Mouse (Mus musculus): Measurements from ENCODE around the gene Rbm20. TPM values are rescaled to one million over a fixed set of nuclear protein-coding genes. Genes with fewer than 3 reads are reported as not detected.

Rbm20 gene
- total and polyA plus RNA-seq, 3 experiments, result 143 to 231 (median 194) TPM

DNA sequence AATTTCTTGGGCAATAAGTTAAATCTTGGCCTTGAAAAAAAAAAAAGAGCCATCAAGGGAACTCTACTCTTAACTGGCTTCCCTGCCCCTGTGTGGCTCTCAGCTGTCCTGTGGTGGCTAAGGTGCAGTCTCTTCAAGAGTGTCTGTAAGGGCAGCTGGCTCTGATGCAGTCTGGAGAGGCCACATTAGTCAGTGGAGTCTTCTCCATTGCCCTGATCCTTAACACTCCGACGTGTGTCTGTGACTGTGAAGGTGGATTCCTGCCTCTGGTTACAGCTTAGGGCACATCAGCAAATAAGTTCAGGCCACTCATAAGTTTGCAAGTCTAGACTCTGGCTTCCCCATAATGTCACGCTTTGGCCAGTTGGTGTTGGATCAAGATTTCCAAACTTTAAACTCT, 108.2 kb downstream of the Rbm20 start:
- H3K4me1 ChIP-seq (ENCODE audit: control insufficient read depth, insufficient read depth, low read length), result peaks cover 9% of the 10 kb centered on the region
- intact Hi-C loops (cut with DNase I), result no loop called here
- no peak overlapping the region for H3K4me3 ChIP-seq
- no peak for DNase-seq
- TF ChIP-seq POLR2A (IDR thresholded peaks at IDR 0.05; ENCODE audit: insufficient read depth, low read depth, low read length), result no peak
- no peak overlapping the region for H3K27ac ChIP-seq
- H3K79me2 ChIP-seq (replicated peaks; ENCODE audit: control insufficient read depth, insufficient read depth, low read length), result no peaks in the 10 kb centered on the region
- peaks cover 9% of the 10 kb centered on the region for H3K36me3 ChIP-seq (ENCODE audit: control insufficient read depth, insufficient read depth, low read length)
- WGBS, result 70% methylated on average over 3 of the region's 3 CpGs
- H3K27me3 ChIP-seq (ENCODE audit: control insufficient read depth, insufficient read depth, low read length), result no peaks in the 10 kb centered on the region
- H3K9ac ChIP-seq (ENCODE audit: low read depth, low read length), result no peak overlapping the region

DNA sequence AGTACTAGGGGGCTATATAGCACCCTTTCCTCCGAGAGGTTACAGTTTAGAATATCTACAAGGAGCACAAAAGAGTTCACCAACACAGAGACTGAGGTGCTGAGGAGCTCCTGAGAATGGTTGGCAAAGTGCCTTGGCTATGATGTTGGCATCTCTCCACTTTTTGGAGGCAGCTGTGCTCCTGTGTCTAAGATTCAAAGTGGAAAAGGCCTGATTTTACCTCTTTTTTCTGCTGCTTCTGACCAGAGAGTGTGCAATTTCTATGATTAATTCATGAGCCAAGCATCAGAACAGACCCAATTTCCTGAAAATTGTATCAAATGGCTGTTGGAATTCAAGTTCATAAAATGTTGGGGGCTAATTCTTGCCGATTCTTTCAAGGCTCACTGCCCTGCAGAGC, 109.1 kb downstream of the Rbm20 start:
- no peaks in the 10 kb centered on the region for H3K79me2 ChIP-seq (replicated peaks; ENCODE audit: control insufficient read depth, insufficient read depth, low read length)

DNA sequence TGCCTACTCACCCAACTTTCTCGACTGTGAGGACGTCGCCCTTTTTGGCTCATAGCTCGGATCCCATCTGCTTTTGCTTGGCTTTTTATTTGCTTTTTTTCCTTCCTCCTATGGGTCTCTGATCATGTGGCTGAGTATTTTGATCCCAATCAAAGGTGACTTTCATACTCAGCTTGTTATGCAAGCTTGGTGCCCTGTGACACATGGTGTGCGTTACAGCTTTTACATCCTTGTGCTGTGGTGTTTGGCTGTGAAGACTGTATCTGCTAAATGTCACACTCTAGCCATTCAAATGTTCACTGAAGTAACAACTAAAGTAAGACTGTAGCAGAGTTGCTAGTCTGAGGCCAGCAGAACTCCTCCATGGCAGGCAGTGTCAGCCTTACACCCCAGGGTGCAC, 109.7 kb downstream of the Rbm20 start:
- H3K9ac ChIP-seq (ENCODE audit: low read depth, low read length), result no peak overlapping the region
- DNase-seq, result no peak
- WGBS, result 60% methylated on average over 5 of the region's 5 CpGs
- H3K36me3 ChIP-seq (ENCODE audit: control insufficient read depth, insufficient read depth, low read length), result peaks cover 9% of the 10 kb centered on the region
- no peak for TF ChIP-seq POLR2A (IDR thresholded peaks at IDR 0.05; ENCODE audit: insufficient read depth, low read depth, low read length)
- no peak for TF ChIP-seq CTCF (IDR thresholded peaks at IDR 0.05)
- no peak for TF ChIP-seq EP300 (IDR thresholded peaks at IDR 0.05; ENCODE audit: insufficient read depth, low read depth, low read length)
- intact Hi-C loops (cut with DNase I), result no loop called here
- H3K27ac ChIP-seq, result peak overlapping the region; percentile 26
- no peak overlapping the region for H3K4me3 ChIP-seq
- H3K27me3 ChIP-seq (ENCODE audit: control insufficient read depth, insufficient read depth, low read length), result no peaks in the 10 kb centered on the region
- no peaks in the 10 kb centered on the region for H3K79me2 ChIP-seq (replicated peaks; ENCODE audit: control insufficient read depth, insufficient read depth, low read length)
- peaks cover 7% of the 10 kb centered on the region; the same call in 1 of the 2 replicates for H3K4me1 ChIP-seq (ENCODE audit: control insufficient read depth, insufficient read depth, low read length)

More for the DNA sequence above, 109.1 kb downstream of the Rbm20 start:
- Histone ChIP-seq H3K9ac (ENCODE audit: low read depth, low read length) (no peak overlapping the region), H3K4me3 (no peak overlapping the region), H3K27me3 (ENCODE audit: control insufficient read depth, insufficient read depth, low read length) (no peaks in the 10 kb centered on the region), H3K27ac (peak overlapping the region; percentile 26), H3K4me1 (ENCODE audit: control insufficient read depth, insufficient read depth, low read length) (peaks cover 5% of the 10 kb centered on the region; the same call in 1 of the 2 replicates), H3K36me3 (ENCODE audit: control insufficient read depth, insufficient read depth, low read length) (peaks cover 9% of the 10 kb centered on the region)
- DNase-seq, result no peak
- TF ChIP-seq CTCF (IDR thresholded peaks at IDR 0.05) (no peak), POLR2A (IDR thresholded peaks at IDR 0.05; ENCODE audit: insufficient read depth, low read depth, low read length) (no peak), EP300 (IDR thresholded peaks at IDR 0.05; ENCODE audit: insufficient read depth, low read depth, low read length) (no peak)
- intact Hi-C loops (cut with DNase I), result no loop called here
- WGBS, result 32% methylated on average over 2 of the region's 2 CpGs

DNA sequence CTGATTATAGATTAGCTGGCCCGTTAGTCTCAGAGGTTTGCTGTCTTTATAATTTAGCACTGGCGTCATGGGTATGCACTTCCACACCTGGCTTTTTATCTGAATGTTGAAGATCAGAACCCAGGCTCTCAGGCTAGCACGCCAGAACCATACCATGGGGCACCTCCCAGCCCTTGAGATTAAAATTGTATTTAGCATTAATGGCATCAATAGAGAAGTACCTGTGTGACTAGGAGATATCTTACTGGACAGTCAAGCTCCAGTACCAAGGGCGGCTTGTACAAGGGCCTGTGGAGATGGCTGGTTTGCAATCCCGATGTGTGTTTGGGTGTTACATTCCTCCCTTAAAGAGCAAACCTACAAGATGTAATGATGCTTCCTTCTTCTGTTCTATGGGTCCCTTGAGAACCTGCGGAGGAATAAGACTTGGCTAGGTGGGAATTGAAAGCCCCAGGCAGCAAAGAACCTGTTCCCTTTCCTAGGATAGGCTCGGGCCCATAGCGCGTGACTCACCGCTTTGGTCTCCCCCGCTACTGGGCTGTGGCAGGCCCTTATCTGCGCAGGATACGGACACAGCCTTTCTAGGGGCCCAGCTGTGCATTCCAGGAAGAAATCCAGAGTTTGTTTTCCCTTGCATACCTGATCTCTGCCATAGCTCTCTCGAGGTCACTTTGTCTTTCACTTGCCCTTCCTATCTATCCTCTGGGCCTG, 111.7 kb downstream of the Rbm20 start:
- Histone ChIP-seq H3K36me3 (ENCODE audit: control insufficient read depth, insufficient read depth, low read length) (peaks cover 9% of the 10 kb centered on the region), H3K27ac (peak overlapping the region; percentile 27), H3K79me2 (replicated peaks; ENCODE audit: control insufficient read depth, insufficient read depth, low read length) (no peaks in the 10 kb centered on the region), H3K4me1 (ENCODE audit: control insufficient read depth, insufficient read depth, low read length) (peaks cover 9% of the 10 kb centered on the region; the same call in 1 of the 2 replicates), H3K9ac (ENCODE audit: low read depth, low read length) (no peak overlapping the region), H3K4me3 (no peak overlapping the region), H3K27me3 (ENCODE audit: control insufficient read depth, insufficient read depth, low read length) (no peaks in the 10 kb centered on the region)
- peak in 1 of 2 experiments; percentile 22 for DNase-seq
- intact Hi-C loops (cut with DNase I), result no loop called here
- WGBS, result 33% methylated on average over 14 of the region's 14 CpGs
- no peak for TF ChIP-seq CTCF (IDR thresholded peaks at IDR 0.05)
- no peak for TF ChIP-seq POLR2A (IDR thresholded peaks at IDR 0.05; ENCODE audit: insufficient read depth, low read depth, low read length)
- no peak for TF ChIP-seq EP300 (IDR thresholded peaks at IDR 0.05; ENCODE audit: insufficient read depth, low read depth, low read length)

DNA sequence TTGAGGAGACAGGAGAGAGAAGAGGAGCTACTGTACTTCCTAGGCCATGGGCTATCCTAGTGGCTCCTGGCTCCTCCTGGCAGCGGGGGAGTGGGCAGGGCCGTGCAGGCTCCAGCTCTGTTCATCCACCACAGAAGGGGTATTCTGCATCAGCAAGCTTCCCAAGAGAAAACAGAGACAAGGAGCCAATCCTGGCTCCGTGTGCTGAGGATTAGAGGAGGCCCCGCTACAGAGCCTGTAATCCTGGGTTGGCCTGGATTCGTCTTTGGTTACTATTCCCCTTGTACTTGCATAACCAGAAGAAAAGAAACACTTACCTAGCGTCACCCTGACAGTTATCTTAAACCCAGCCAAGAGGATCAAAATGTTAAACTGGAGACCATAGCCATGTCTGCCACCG, 112.5 kb downstream of the Rbm20 start:
- H3K79me2 ChIP-seq (replicated peaks; ENCODE audit: control insufficient read depth, insufficient read depth, low read length), result no peaks in the 10 kb centered on the region
- H3K36me3 ChIP-seq (ENCODE audit: control insufficient read depth, insufficient read depth, low read length), result peaks cover 9% of the 10 kb centered on the region
- WGBS, result 62% methylated on average over 7 of the region's 7 CpGs
- no peak overlapping the region for H3K4me3 ChIP-seq
- H3K27ac ChIP-seq, result peak overlapping the region; percentile 27; the same call in 1 of the 2 replicates
- intact Hi-C loops (cut with DNase I), result no loop called here
- TF ChIP-seq CTCF (IDR thresholded peaks at IDR 0.05) (no peak), POLR2A (IDR thresholded peaks at IDR 0.05; ENCODE audit: insufficient read depth, low read depth, low read length) (no peak), EP300 (IDR thresholded peaks at IDR 0.05; ENCODE audit: insufficient read depth, low read depth, low read length) (no peak)
- no peak for DNase-seq
- no peaks in the 10 kb centered on the region for H3K27me3 ChIP-seq (ENCODE audit: control insufficient read depth, insufficient read depth, low read length)
- H3K4me1 ChIP-seq (ENCODE audit: control insufficient read depth, insufficient read depth, low read length), result peaks cover 9% of the 10 kb centered on the region; the same call in 1 of the 2 replicates
- no peak overlapping the region for H3K9ac ChIP-seq (ENCODE audit: low read depth, low read length)

Data from heart, adult 2 months (tissue).